Mouse (Mus musculus) small intestine, adult 2 months (tissue): ENCODE measurements around the gene Cmip. TPM values are rescaled to one million over a fixed set of nuclear protein-coding genes. Genes with fewer than 3 reads are reported as not detected.
"Not testable (repeated sequence)": the region's sequence is repeated elsewhere in the genome, so short reads cannot be mapped to it uniquely, and the experiment has no call there.

Source experiments
- H3K27ac ChIP-seq: fragments of 200-500 bp; 2 replicates; pipeline ENCODE4 v1.5.1; 2012; ENCODE audit warnings: low read depth, low read length, control low read depth, inconsistent platforms; ENCODE audit not compliant: insufficient read depth
- H3K27me3 ChIP-seq: fragments of 200-500 bp; 2 replicates; pipeline ENCODE4 v1.6.1; 2012; ENCODE audit warnings: mild to moderate bottlenecking, moderate library complexity, low read length, inconsistent platforms; ENCODE audit not compliant: control insufficient read depth, insufficient read depth
- H3K36me3 ChIP-seq: fragments of 200-500 bp; 2 replicates; pipeline ENCODE4 v1.6.1; 2012; ENCODE audit warnings: mild to moderate bottlenecking, low read length, control low read depth, inconsistent platforms; ENCODE audit not compliant: control insufficient read depth, insufficient read depth
- H3K4me1 ChIP-seq: fragments of 200-500 bp; 2 replicates; pipeline ENCODE4 v1.6.1; 2012; ENCODE audit warnings: low read length, inconsistent platforms, mixed read lengths; ENCODE audit not compliant: control insufficient read depth, insufficient read depth, insufficient read length
- H3K4me3 ChIP-seq: fragments of 200-500 bp; 2 replicates; pipeline ENCODE4 v1.5.1; 2012; ENCODE audit warnings: low read depth, mild to moderate bottlenecking, control low read depth, inconsistent platforms, low read length, moderate library complexity
- CTCF ChIP-seq: fragments of 200-500 bp; IDR thresholded peaks from 2 replicates; pipeline ENCODE4 v1.5.1; 2012; ENCODE audit warnings: low read depth, mild to moderate bottlenecking, control low read depth, inconsistent platforms, low read length, moderate library complexity, mixed read lengths; ENCODE audit not compliant: insufficient replicate concordance, insufficient read length; ENCODE audit errors: extremely low read depth
- POLR2A ChIP-seq: fragments of 200-500 bp; IDR thresholded peaks from 2 replicates; pipeline ENCODE4 v1.6.1; 2012; ENCODE audit warnings: low read depth, mild to moderate bottlenecking, control low read depth, inconsistent platforms, low read length, moderate library complexity
- WGBS: fragments of 180-500 bp; shearing (Covaris S2); methylation state at CpG from one replicate; pipeline ENCODE4 v1.1.7; 2018; 5-methylcytosine and 5-hydroxymethylcytosine counted together
- polyA plus RNA-seq: library from polyadenylated mRNA; depleted of rRNA; stranded (reverse); fragments of >200 nt; gene quantifications from 2 replicates; pipeline ENCODE4 v1.2.3, GENCODE M21; 2012

Cmip gene
- polyA plus RNA-seq, 1 experiment: 129 TPM

- 84% methylated on average over 17 of the region's 17 CpGs for whole genome bisulfite sequencing
- H3K4me3 ChIP-seq: no peak overlapping the region
- H3K27me3 ChIP-seq: no peaks in the 10 kb centered on the region
- no peak overlapping the region for H3K27ac ChIP-seq
- H3K4me1 ChIP-seq: no peaks in the 10 kb centered on the region; the same call in none of the 2 replicates
- peaks cover 44% of the 10 kb centered on the region for H3K36me3 ChIP-seq
- TF ChIP-seq POLR2A (no peak), CTCF (no peak)
These were observed 164.1 kb downstream of the Cmip start for GRCm38 (mm10) chr8:117420841-117421534.

GRCm38 (mm10) chr8:117421838-117422237, 165.0 kb downstream of the Cmip start:
- 37% methylated on average over 5 of the region's 5 CpGs for WGBS
- Histone ChIP-seq H3K27ac (no peak overlapping the region), H3K36me3 (peaks cover 47% of the 10 kb centered on the region), H3K27me3 (no peaks in the 10 kb centered on the region), H3K4me3 (no peak overlapping the region), H3K4me1 (no peaks in the 10 kb centered on the region; the same call in none of the 2 replicates)
- TF ChIP-seq POLR2A (no peak), CTCF (no peak)

- Histone ChIP-seq H3K4me1 (no peaks in the 10 kb centered on the region; the same call in none of the 2 replicates), H3K4me3 (no peak overlapping the region), H3K27ac (no peak overlapping the region), H3K27me3 (no peaks in the 10 kb centered on the region), H3K36me3 (peaks cover 47% of the 10 kb centered on the region)
- 87% methylated on average over 6 of the region's 6 CpGs for WGBS
- TF ChIP-seq POLR2A (no peak), CTCF (no peak)
These were observed 165.5 kb downstream of the Cmip start for GRCm38 (mm10) chr8:117422343-117422742.

- TF ChIP-seq POLR2A (peak; percentile 19; the same call in 1 of the 2 replicates), CTCF (no peak)
- H3K27ac ChIP-seq: peak overlapping the region; percentile 37; the same call in 1 of the 2 replicates
These were observed 166.2 kb downstream of the Cmip start for GRCm38 (mm10) chr8:117423029-117423428.

GRCm38 (mm10) chr8:117427816-117428215, 171.0 kb downstream of the Cmip start:
- peaks cover 73% of the 10 kb centered on the region for H3K36me3 ChIP-seq
- not testable (repeated sequence) for H3K4me1 ChIP-seq, H3K4me3 ChIP-seq, H3K27me3 ChIP-seq, H3K27ac ChIP-seq
- WGBS: 77% methylated on average over 8 of the region's 8 CpGs

More at GRCm38 (mm10) chr8:117423029-117423428, 166.2 kb downstream of the Cmip start:
- 74% methylated on average over 4 of the region's 4 CpGs for WGBS
- no peaks in the 10 kb centered on the region for H3K27me3 ChIP-seq
- no peaks in the 10 kb centered on the region; the same call in none of the 2 replicates for H3K4me1 ChIP-seq
- H3K36me3 ChIP-seq: peaks cover 46% of the 10 kb centered on the region
- no peak overlapping the region for H3K4me3 ChIP-seq

- WGBS: 86% methylated on average over 21 of the region's 21 CpGs
- no peaks in the 10 kb centered on the region for H3K4me1 ChIP-seq
- no peak overlapping the region for H3K4me3 ChIP-seq
- peaks cover 77% of the 10 kb centered on the region for H3K36me3 ChIP-seq
- no peak for TF ChIP-seq CTCF
- TF ChIP-seq POLR2A: no peak
- H3K27ac ChIP-seq: no peak overlapping the region
- no peaks in the 10 kb centered on the region for H3K27me3 ChIP-seq
These were observed 171.8 kb downstream of the Cmip start for GRCm38 (mm10) chr8:117428524-117429162.

GRCm38 (mm10) chr8:117430624-117431023, 173.8 kb downstream of the Cmip start:
- 88% methylated on average over 4 of the region's 4 CpGs for WGBS
- peaks cover 79% of the 10 kb centered on the region for H3K36me3 ChIP-seq

More at GRCm38 (mm10) chr8:117430624-117431023, 173.8 kb downstream of the Cmip start:
- Histone ChIP-seq H3K27me3 (no peaks in the 10 kb centered on the region), H3K4me3 (no peak overlapping the region), H3K27ac (no peak overlapping the region), H3K4me1 (no peaks in the 10 kb centered on the region)
- TF ChIP-seq CTCF: no peak
- TF ChIP-seq POLR2A: no peak
